Mouse (Mus musculus): Measurements from ENCODE around the gene Gatm. TPM values are rescaled to one million over a fixed set of nuclear protein-coding genes. Genes with fewer than 3 reads are reported as not detected.

Gene Gatm
- polyA plus RNA-seq (2016; fragmentation: Nextera tagmentation; extraction: Ambion mirVana): 19.3 and 19.9 TPM in 2 replicates

GRCm38 (mm10) chr2:122610746-122611653 is at the start of gene Gatm:
Gatm (minus strand) TSS chr2:122611303.
- H3K4me1 ChIP-seq: 0 out of 2 replicates have a peak, but pooled peaks cover 4% of the 10 kb centered on the region
- 4% methylated on average over 47 of the region's 48 CpGs for WGBS (ENCODE audit: insufficient replicate concordance)
- H3K4me2 ChIP-seq: peak within 1 kb of the TSS; percentile 73
- H3K9me3 ChIP-seq (replicated peaks): no peaks in the 10 kb centered on the region
- peak within 1 kb of the TSS; percentile 48 for H3K4me3 ChIP-seq
- H3K27me3 ChIP-seq (replicated peaks): peaks cover 31% of the 10 kb centered on the region
- no peaks in the 10 kb centered on the region for H3K36me3 ChIP-seq
- ATAC-seq: peak; percentile 85
- no peak within 1 kb of the TSS for H3K27ac ChIP-seq
- peak within 1 kb of the TSS; percentile 18; the same call in 1 of the 2 replicates for H3K9ac ChIP-seq

- H3K27me3 ChIP-seq (replicated peaks): peaks cover 4% of the 10 kb centered on the region; the same call in 1 of the 2 replicates
- no peak overlapping the region for H3K9ac ChIP-seq
- WGBS (ENCODE audit: insufficient replicate concordance): 66% methylated on average over 7 of the region's 7 CpGs
- ATAC-seq: no peak
- no peak overlapping the region for H3K4me2 ChIP-seq
- H3K4me3 ChIP-seq: no peak overlapping the region
- no peaks in the 10 kb centered on the region for H3K36me3 ChIP-seq
- H3K27ac ChIP-seq: no peak overlapping the region
- no peaks in the 10 kb centered on the region for H3K4me1 ChIP-seq
- H3K9me3 ChIP-seq (replicated peaks): no peaks in the 10 kb centered on the region
These were observed 48.7 kb upstream of the Gatm start for GRCm38 (mm10) chr2:122659825-122660224.

- no peak overlapping the region for H3K27ac ChIP-seq
- 53% methylated on average over 11 of the region's 11 CpGs for WGBS (ENCODE audit: insufficient replicate concordance)
These were observed 46.8 kb upstream of the Gatm start for GRCm38 (mm10) chr2:122657707-122658524.

GRCm38 (mm10) chr2:122656767-122657166 is 45.7 kb upstream of the Gatm start:
- Histone ChIP-seq H3K4me3 (no peak overlapping the region), H3K4me1 (no peaks in the 10 kb centered on the region), H3K27me3 (replicated peaks) (no peaks in the 10 kb centered on the region), H3K9ac (no peak overlapping the region), H3K27ac (no peak overlapping the region), H3K9me3 (replicated peaks) (no peaks in the 10 kb centered on the region), H3K4me2 (no peak overlapping the region), H3K36me3 (no peaks in the 10 kb centered on the region)
- no peak for ATAC-seq
- WGBS (ENCODE audit: insufficient replicate concordance): 70% methylated on average over 9 of the region's 9 CpGs

More at GRCm38 (mm10) chr2:122657707-122658524, 46.8 kb upstream of the Gatm start:
- no peak for ATAC-seq
- H3K9ac ChIP-seq: no peak overlapping the region
- no peaks in the 10 kb centered on the region for H3K36me3 ChIP-seq
- H3K4me2 ChIP-seq: no peak overlapping the region
- H3K9me3 ChIP-seq (replicated peaks): no peaks in the 10 kb centered on the region
- H3K27me3 ChIP-seq (replicated peaks): no peaks in the 10 kb centered on the region
- H3K4me1 ChIP-seq: no peaks in the 10 kb centered on the region
- H3K4me3 ChIP-seq: no peak overlapping the region

- H3K4me2 ChIP-seq: no peak overlapping the region
- no peak for ATAC-seq
- H3K36me3 ChIP-seq: no peaks in the 10 kb centered on the region
- H3K4me1 ChIP-seq: no peaks in the 10 kb centered on the region
- no peaks in the 10 kb centered on the region for H3K9me3 ChIP-seq (replicated peaks)
- 46% methylated on average over 2 of the region's 2 CpGs for WGBS (ENCODE audit: insufficient replicate concordance)
- no peak overlapping the region for H3K9ac ChIP-seq
- no peak overlapping the region for H3K4me3 ChIP-seq
- no peaks in the 10 kb centered on the region for H3K27me3 ChIP-seq (replicated peaks)
- H3K27ac ChIP-seq: no peak overlapping the region
These were observed 44.9 kb upstream of the Gatm start for GRCm38 (mm10) chr2:122656052-122656451.

- WGBS (ENCODE audit: insufficient replicate concordance): 18% methylated on average over 17 of the region's 17 CpGs
- Histone ChIP-seq H3K36me3 (no peaks in the 10 kb centered on the region), H3K9me3 (replicated peaks) (no peaks in the 10 kb centered on the region), H3K4me2 (peak overlapping the region; percentile 13; the same call in 1 of the 2 replicates), H3K27me3 (replicated peaks) (no peaks in the 10 kb centered on the region), H3K4me1 (no peaks in the 10 kb centered on the region), H3K4me3 (no peak overlapping the region), H3K9ac (no peak overlapping the region), H3K27ac (no peak overlapping the region)
- ATAC-seq: peak; percentile 32; the same call in 1 of the 2 replicates
These were observed 41.3 kb upstream of the Gatm start for GRCm38 (mm10) chr2:122652096-122653084.

DNA sequence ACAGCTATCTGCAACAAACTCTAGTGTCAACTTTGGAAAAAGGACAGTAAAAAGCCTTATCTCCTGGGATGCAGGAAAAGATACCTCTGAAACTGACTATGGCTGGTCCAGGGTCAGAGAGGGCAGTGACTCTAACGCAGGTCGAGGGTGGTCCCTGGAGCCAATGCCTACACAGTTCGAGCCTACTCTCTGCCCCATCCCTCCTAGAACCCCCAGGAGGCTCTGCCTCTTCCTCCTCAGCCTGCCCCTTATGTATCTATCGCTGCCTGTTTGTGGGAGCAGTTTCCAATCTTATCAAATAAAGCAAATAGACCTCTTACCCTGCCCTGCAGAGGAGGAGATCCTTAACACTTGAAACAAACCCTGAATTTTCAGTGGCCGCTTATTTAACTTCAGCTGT is 27.6 kb upstream of the Gatm start:
- ATAC-seq: no peak
- 30% methylated on average over 5 of the region's 5 CpGs for WGBS (ENCODE audit: insufficient replicate concordance)
- Histone ChIP-seq H3K4me3 (no peak overlapping the region), H3K27ac (no peak overlapping the region), H3K9me3 (replicated peaks) (no peaks in the 10 kb centered on the region), H3K27me3 (replicated peaks) (peaks cover 34% of the 10 kb centered on the region), H3K9ac (no peak overlapping the region), H3K4me1 (0 out of 2 replicates have a peak, but pooled peaks cover 6% of the 10 kb centered on the region), H3K36me3 (peaks cover 5% of the 10 kb centered on the region), H3K4me2 (no peak overlapping the region)

DNA sequence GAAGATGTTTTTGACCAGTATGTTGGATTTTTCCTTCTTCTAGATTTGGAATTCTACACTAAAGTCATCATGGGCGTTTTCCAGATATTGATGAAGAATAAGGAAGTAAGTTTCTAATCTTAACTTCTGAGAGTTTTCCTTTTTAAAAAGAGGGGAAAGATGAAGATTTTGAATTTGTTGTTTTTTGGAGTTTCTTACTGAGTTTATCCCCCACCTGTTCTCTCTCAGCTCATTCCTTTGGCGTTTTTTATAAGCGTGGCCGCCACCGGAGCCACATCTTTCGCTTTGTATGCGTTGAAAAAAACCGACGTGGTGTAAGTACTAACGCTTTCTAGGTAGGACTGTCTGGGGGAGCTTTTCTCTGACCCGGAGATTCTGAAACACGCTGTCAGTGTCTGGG is 26.9 kb upstream of the Gatm start:
- Histone ChIP-seq H3K9ac (no peak overlapping the region), H3K9me3 (replicated peaks) (no peaks in the 10 kb centered on the region), H3K4me1 (0 out of 2 replicates have a peak, but pooled peaks cover 6% of the 10 kb centered on the region), H3K27me3 (replicated peaks) (peaks cover 34% of the 10 kb centered on the region), H3K4me3 (peak overlapping the region; percentile 42), H3K27ac (no peak overlapping the region), H3K4me2 (peak overlapping the region; percentile 69), H3K36me3 (peaks cover 11% of the 10 kb centered on the region)
- no peak for ATAC-seq
- WGBS (ENCODE audit: insufficient replicate concordance): 27% methylated on average over 12 of the region's 12 CpGs

- H3K4me3 ChIP-seq: peak overlapping the region; percentile 42
- H3K4me2 ChIP-seq: peak overlapping the region; percentile 69
- H3K4me1 ChIP-seq: peaks cover 6% of the 10 kb centered on the region; the same call in 1 of the 2 replicates
- H3K27ac ChIP-seq: no peak overlapping the region
- ATAC-seq: peak; percentile 64; the same call in 1 of the 2 replicates
- H3K36me3 ChIP-seq: peaks cover 16% of the 10 kb centered on the region
- peaks cover 34% of the 10 kb centered on the region for H3K27me3 ChIP-seq (replicated peaks)
- WGBS (ENCODE audit: insufficient replicate concordance): 1% methylated on average over 36 of the region's 36 CpGs
- no peak overlapping the region for H3K9ac ChIP-seq
- H3K9me3 ChIP-seq (replicated peaks): no peaks in the 10 kb centered on the region
These were observed 26.5 kb upstream of the Gatm start for GRCm38 (mm10) chr2:122637526-122637997.

DNA sequence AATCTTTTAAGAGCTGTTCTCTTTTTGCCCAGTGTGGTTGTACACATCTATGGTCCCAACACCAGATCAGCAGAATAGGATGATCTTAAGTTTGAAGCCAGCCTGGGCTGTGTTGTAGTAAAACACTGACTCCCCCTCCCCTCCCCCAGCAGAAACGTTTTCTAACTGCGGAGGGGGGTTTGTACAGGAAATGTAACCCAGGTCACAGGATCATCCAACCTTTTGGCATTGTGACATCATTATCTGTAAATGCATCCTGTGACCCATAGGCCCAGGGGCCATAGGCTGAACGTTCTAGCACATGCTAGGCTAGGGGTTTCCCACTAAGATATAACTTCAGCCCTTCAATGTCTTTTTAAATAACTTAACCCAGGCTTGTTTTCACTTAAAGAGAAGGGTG is 25.6 kb upstream of the Gatm start, which contains the start of gene AA467197:
TSS of gene AA467197 (plus strand) at position 301 of the 400 bp plus-strand sequence.
- H3K27me3 ChIP-seq (replicated peaks): peaks cover 34% of the 10 kb centered on the region
- WGBS (ENCODE audit: insufficient replicate concordance): 43% methylated on average over 3 of the region's 3 CpGs
- no peak within 1 kb of the TSS for H3K9ac ChIP-seq
- peaks cover 19% of the 10 kb centered on the region for H3K36me3 ChIP-seq
- no peak for ATAC-seq
- H3K9me3 ChIP-seq (replicated peaks): no peaks in the 10 kb centered on the region
- no peak within 1 kb of the TSS for H3K27ac ChIP-seq
- H3K4me3 ChIP-seq: peak within 1 kb of the TSS; percentile 42
- H3K4me1 ChIP-seq: peaks cover 15% of the 10 kb centered on the region
- peak within 1 kb of the TSS; percentile 69 for H3K4me2 ChIP-seq

Measured in liver, embryonic 12.5 days (tissue).